Mouse (Mus musculus) liver, postnatal 0 days (tissue): ENCODE results near the gene Tmem182.

ENCODE experiments used
- CTCF ChIP-seq: sonication (generic); IDR thresholded peaks from 2 replicates; pipeline ENCODE4 v1.5.1; 2016; ENCODE audit warnings: antibody characterized with exemption, low read depth
- EP300 ChIP-seq: IDR thresholded peaks from 2 replicates; pipeline ENCODE4 v1.6.1; 2016; ENCODE audit warnings: antibody characterized with exemption, low read depth, mild to moderate bottlenecking

DNA sequence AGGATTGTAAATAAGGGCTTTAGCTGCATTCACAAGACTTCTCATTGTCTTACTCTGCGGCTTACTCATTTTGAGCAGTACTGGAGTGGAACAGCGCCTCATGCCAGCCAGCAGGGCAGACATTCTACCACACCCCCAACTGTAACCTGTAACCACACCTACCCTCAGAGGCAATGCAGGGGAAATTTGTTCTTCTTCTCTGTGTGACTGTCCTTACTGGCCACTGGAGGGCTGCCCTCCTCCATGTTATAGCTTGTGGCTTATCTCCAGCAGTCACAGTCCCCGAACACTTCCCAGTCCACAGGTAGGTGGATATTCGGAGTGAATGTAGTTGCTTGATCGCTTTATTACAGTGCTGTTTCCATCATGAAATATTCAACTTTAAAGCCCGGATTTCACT is 59.6 kb downstream of the Tmem182 start:
- no peak for TF ChIP-seq CTCF
- TF ChIP-seq EP300, result no peak
